Mouse (Mus musculus) hindbrain, embryonic 13.5 days (tissue): ENCODE measurements at regions not wholly inside any gene's neighbourhood (a gene's known extent, or its start where the extent isn't known, plus 50 kb on each side); places are given as distances from the start of the nearest gene placed in this dataset.

Experiments
- ATAC-seq: fragments of 200-750 bp; cut with Nextera tagmentation; 2 replicates; pipeline ENCODE4 v1.8.0; 2017; ENCODE audit warnings: moderate TSS enrichment; ENCODE audit not compliant: low FRiP score
- H3K27ac ChIP-seq: fragments of 300-500 bp; sonication (generic); 2 replicates; pipeline ENCODE4 v1.5.1; 2015; ENCODE audit warnings: inconsistent platforms, mild to moderate bottlenecking, moderate library complexity
- H3K27me3 ChIP-seq: fragments of 300-500 bp; sonication (generic); 2 replicates; pipeline ENCODE4 v1.6.1; 2015; ENCODE audit warnings: mild to moderate bottlenecking, inconsistent platforms
- H3K36me3 ChIP-seq: fragments of 300-500 bp; sonication (generic); 2 replicates; pipeline ENCODE4 v1.6.1; 2015; ENCODE audit warnings: mild to moderate bottlenecking, inconsistent platforms
- H3K4me1 ChIP-seq: fragments of 300-500 bp; sonication (generic); replicated peaks from 2 replicates; pipeline ENCODE4 v1.6.1; 2015; ENCODE audit warnings: inconsistent platforms
- H3K4me2 ChIP-seq: fragments of 300-500 bp; sonication (generic); 2 replicates; pipeline ENCODE4 v1.6.1; 2015; ENCODE audit warnings: inconsistent platforms, mild to moderate bottlenecking, moderate library complexity
- H3K4me3 ChIP-seq: fragments of 300-500 bp; sonication (generic); 2 replicates; pipeline ENCODE4 v1.5.1; 2015; ENCODE audit warnings: mild to moderate bottlenecking, inconsistent platforms
- H3K9ac ChIP-seq: fragments of 300-500 bp; sonication (generic); 2 replicates; pipeline ENCODE4 v1.6.1; 2015; ENCODE audit warnings: mild to moderate bottlenecking, inconsistent platforms
- H3K9me3 ChIP-seq: fragments of 300-500 bp; sonication (generic); 2 replicates; pipeline ENCODE4 v1.6.1; 2016; ENCODE audit warnings: inconsistent platforms
- WGBS: fragments of 180-500 bp; shearing (Covaris S2); methylation state at CpG from one replicate; pipeline ENCODE4 v1.1.7; 2015; 5-methylcytosine and 5-hydroxymethylcytosine counted together

DNA sequence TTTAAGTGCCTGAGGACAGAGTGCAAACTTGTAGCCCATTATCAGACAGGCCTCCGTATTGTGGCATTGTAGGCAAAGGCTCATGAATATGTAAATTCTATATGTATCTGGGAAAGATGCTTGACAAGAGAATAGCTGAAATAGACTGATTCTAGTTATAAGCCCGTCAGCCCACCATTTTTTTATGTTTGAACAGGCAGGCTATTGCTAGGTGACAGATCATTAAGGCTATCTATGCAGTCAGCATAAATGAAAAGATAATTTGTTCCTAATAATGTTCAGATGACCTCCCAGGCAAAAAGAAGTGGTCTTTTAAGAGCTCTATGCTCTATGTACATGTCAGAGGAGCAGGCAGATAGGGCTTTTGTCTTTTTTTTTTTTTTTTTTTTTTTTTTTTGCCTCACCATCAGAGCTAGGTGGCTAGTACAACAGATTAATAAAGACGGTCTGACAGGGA is 241.6 kb downstream of the Gm11487 start:
- WGBS = 16% methylated on average over 3 of the region's 3 CpGs
- H3K4me2 ChIP-seq = no peak overlapping the region
- H3K36me3 ChIP-seq = no peaks in the 10 kb centered on the region
- no peak overlapping the region for H3K4me3 ChIP-seq
- no peaks in the 10 kb centered on the region for H3K27me3 ChIP-seq
- H3K9me3 ChIP-seq = no peaks in the 10 kb centered on the region
- H3K4me1 ChIP-seq = no peaks in the 10 kb centered on the region
- H3K27ac ChIP-seq = no peak overlapping the region
- peak; percentile 84 for ATAC-seq
- H3K9ac ChIP-seq = no peak overlapping the region
